Mouse (Mus musculus): ENCODE data around the gene 4921511C20Rik. TPM values are rescaled to one million over a fixed set of nuclear protein-coding genes. Genes with fewer than 3 reads are reported as not detected.

4921511C20Rik gene
- not detected in 2 replicates for polyA plus RNA-seq (2015; fragmentation: Nextera tagmentation; extraction: Ambion mirVana)

DNA sequence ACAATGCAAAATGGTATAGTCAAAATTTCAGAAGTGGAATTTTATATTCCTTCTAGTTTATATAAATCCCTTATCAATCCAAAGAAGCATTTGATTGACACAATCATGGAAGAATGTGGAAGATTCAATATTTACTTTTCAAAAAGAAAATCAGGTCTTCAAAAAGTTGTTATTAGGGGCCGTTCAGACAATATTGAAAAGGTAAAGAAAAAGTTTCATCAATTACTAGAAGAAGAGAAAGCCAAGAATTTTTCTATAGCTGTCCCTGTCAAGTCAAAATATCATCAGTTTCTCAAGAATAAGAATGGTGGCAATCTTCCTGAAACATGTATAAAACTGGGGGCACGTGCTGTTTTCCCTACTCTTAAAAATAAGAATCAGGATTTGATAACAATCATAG is at the start of gene 4921511C20Rik:
Gene 4921511C20Rik (plus strand): TSS at position 301 of the 400 bp plus-strand sequence.
- no peak within 1 kb of the TSS for H3K9ac ChIP-seq
- H3K9me3 ChIP-seq: no peaks in the 10 kb centered on the region
- no peak within 1 kb of the TSS for H3K4me3 ChIP-seq
- no peak for ATAC-seq (replicated peaks)
- H3K27me3 ChIP-seq (replicated peaks): no peaks in the 10 kb centered on the region
- no peak within 1 kb of the TSS for H3K4me2 ChIP-seq
- 84% methylated on average over 2 of the region's 2 CpGs for WGBS
- H3K36me3 ChIP-seq (replicated peaks): no peaks in the 10 kb centered on the region
- H3K4me1 ChIP-seq: no peaks in the 10 kb centered on the region
- no peak within 1 kb of the TSS for H3K27ac ChIP-seq

Measured in midbrain, embryonic 15.5 days (tissue).